Mouse (Mus musculus): ENCODE results near the gene Pdzd2.

The Pdzd2 gene

GRCm38 (mm10) chr15:12425049-12425627 lies 314.6 kb downstream of the Pdzd2 start:
- DNase-seq = no peak

- no peak for DNase-seq
Measured at GRCm38 (mm10) chr15:12424187-12424586, 315.5 kb downstream of the Pdzd2 start.

- no peak for DNase-seq
Measured at GRCm38 (mm10) chr15:12420915-12421314, 318.8 kb downstream of the Pdzd2 start.

GRCm38 (mm10) chr15:12420376-12420775 lies 319.3 kb downstream of the Pdzd2 start:
- no peak for DNase-seq

GRCm38 (mm10) chr15:12419446-12419845 lies 320.3 kb downstream of the Pdzd2 start:
- DNase-seq = no peak

GRCm38 (mm10) chr15:12415536-12416200 lies 324.1 kb downstream of the Pdzd2 start:
- no peak for DNase-seq

GRCm38 (mm10) chr15:12414696-12415095 lies 325.0 kb downstream of the Pdzd2 start:
- no peak for DNase-seq

- DNase-seq = no peak
Measured at GRCm38 (mm10) chr15:12408205-12408604, 331.5 kb downstream of the Pdzd2 start.

- DNase-seq = no peak
Measured at GRCm38 (mm10) chr15:12405592-12405991, 334.1 kb downstream of the Pdzd2 start.

- DNase-seq = no peak
Measured at GRCm38 (mm10) chr15:12397032-12397431, 342.7 kb downstream of the Pdzd2 start.

- no peak for DNase-seq
Measured at GRCm38 (mm10) chr15:12394758-12395157, 345.0 kb downstream of the Pdzd2 start.

GRCm38 (mm10) chr15:12388726-12389489 lies 350.8 kb downstream of the Pdzd2 start:
- no peak for DNase-seq

GRCm38 (mm10) chr15:12384679-12385078 lies 355.0 kb downstream of the Pdzd2 start:
- no peak for DNase-seq

- peak; percentile 37 to 68 for DNase-seq
Measured at GRCm38 (mm10) chr15:12380548-12380947, 359.2 kb downstream of the Pdzd2 start.

GRCm38 (mm10) chr15:12380057-12380456 lies 359.7 kb downstream of the Pdzd2 start:
- DNase-seq = no peak

GRCm38 (mm10) chr15:12377800-12378199 lies 361.9 kb downstream of the Pdzd2 start:
- no peak for DNase-seq

GRCm38 (mm10) chr15:12376491-12377069 lies 363.1 kb downstream of the Pdzd2 start:
- DNase-seq = no peak

- DNase-seq = peak; percentile 65 to 79
Measured at GRCm38 (mm10) chr15:12375641-12376311, 363.9 kb downstream of the Pdzd2 start.

- DNase-seq = no peak
Measured at GRCm38 (mm10) chr15:12374916-12375315, 364.8 kb downstream of the Pdzd2 start.

GRCm38 (mm10) chr15:12373918-12374317 lies 365.8 kb downstream of the Pdzd2 start:
- DNase-seq = no peak

GRCm38 (mm10) chr15:12373496-12373895 lies 366.2 kb downstream of the Pdzd2 start:
- DNase-seq = no peak

GRCm38 (mm10) chr15:12371183-12371582 lies 368.5 kb downstream of the Pdzd2 start:
- DNase-seq = peak in 1 of 2 experiments; percentile 63

GRCm38 (mm10) chr15:12370096-12370495 lies 369.6 kb downstream of the Pdzd2 start:
- DNase-seq = no peak
